Mouse (Mus musculus): ENCODE measurements around the gene Lnx2.

- no peak for TF ChIP-seq HCFC1 (IDR thresholded peaks at IDR 0.05; ENCODE audit: borderline replicate concordance, insufficient read depth, low read length)
- no peak for TF ChIP-seq ZNF384 (IDR thresholded peaks at IDR 0.05; ENCODE audit: low read depth, low read length)
These were observed 7.5 kb downstream of the Lnx2 start for GRCm38 (mm10) chr5:147068876-147069275.

Data from ES-E14 (cell line).